Mouse (Mus musculus) stomach, postnatal 0 days (tissue): ENCODE measurements around the gene Cpd.

Source experiments
- CTCF ChIP-seq: IDR thresholded peaks from 2 replicates; pipeline ENCODE4 v1.5.1; 2016; ENCODE audit warnings: antibody characterized with exemption, low read depth, mild to moderate bottlenecking, moderate library complexity
- EP300 ChIP-seq: optimal IDR thresholded peaks from 2 replicates; pipeline ENCODE3; 2016; ENCODE audit warnings: antibody characterized with exemption

DNA sequence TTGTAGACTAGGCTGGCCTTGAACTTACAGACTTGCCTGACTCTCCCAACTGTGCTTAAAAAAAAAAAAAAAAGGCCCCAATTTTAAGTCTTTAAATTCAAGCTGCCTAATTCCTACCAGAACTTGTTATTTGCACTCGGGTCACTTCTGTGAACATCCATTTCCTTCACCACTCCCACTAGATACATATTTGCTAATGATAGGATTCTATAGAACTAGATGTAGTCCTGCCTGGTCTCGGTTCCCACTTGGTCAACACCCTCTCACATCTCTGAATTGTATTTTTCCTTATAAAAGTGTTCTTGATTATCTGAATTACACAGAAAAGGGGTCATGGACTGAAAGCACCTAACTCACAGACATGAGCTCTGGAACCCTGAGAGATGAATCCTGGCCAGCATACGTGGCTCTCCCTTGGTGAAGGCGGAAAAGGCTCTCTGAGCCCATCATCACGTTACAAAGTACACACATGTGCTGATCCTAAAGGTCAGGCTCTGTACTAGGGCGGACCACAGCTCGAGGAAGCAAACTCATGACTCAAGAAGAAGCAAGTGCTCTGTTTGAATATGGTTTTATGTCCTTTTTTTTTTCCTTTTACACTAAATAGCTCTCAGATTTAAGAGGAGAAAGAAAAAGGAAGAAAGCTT, 22.5 kb downstream of the Cpd start:
- TF ChIP-seq EP300 (peak; percentile 7), CTCF (no peak)
